Mouse (Mus musculus): Measurements from ENCODE around the gene Tut1. TPM values are rescaled to one million over a fixed set of nuclear protein-coding genes. Genes with fewer than 3 reads are reported as not detected.
A peak's percentile ranks its signal among the peaks of the same experiment; 100 is the strongest.

The Tut1 gene
- polyA plus RNA-seq, 1 experiment from 2014 or later = 20.4 TPM

GRCm38 (mm10) chr19:8940526-8941133, 13.0 kb upstream of the Tut1 start:
- Histone ChIP-seq H3K9ac (replicated peaks; ENCODE audit: low read depth, low read length) (peak overlapping the region; percentile 95; the same call in 1 of the 2 replicates), H3K27me3 (ENCODE audit: control insufficient read depth, insufficient read depth, low read length) (no peaks in the 10 kb centered on the region), H3K4me3 (ENCODE audit: low read depth, low read length) (peak overlapping the region; percentile 95), H3K9me3 (ENCODE audit: control insufficient read depth, low read length) (no peaks in the 10 kb centered on the region), H3K36me3 (ENCODE audit: control insufficient read depth, insufficient read depth, low read length) (peaks cover 7% of the 10 kb centered on the region), H3K4me2 (ENCODE audit: low read depth, low read length) (peak overlapping the region; percentile 65; the same call in 1 of the 2 replicates), H3K4me1 (ENCODE audit: control insufficient read depth, insufficient read depth, low read length) (peaks cover 20% of the 10 kb centered on the region), H3K27ac (ENCODE audit: low read depth, low read length) (no peak overlapping the region)
- ATAC-seq (ENCODE audit: low read depth) = no peak
- 75% methylated on average over 15 of the region's 15 CpGs for WGBS

DNA sequence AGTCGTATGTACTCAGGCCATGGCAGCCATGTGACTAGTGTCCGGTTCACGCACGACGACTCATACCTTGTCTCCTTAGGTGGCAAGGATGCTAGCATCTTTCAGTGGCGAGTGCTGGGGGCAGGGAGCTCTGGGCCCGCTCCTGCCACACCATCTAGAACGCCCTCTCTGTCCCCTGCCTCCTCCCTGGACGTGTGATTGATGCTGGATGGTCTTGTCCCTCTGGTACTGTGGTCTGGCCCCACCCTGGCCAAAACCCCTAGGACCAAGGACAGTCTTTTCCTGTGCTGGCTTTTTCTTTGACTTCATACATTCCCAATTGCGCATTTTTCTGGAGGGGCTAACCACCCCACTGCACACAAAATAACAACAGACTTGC, 12.5 kb upstream of the Tut1 start:
- WGBS = 16% methylated on average over 10 of the region's 10 CpGs
- Histone ChIP-seq H3K9me3 (ENCODE audit: control insufficient read depth, low read length) (no peaks in the 10 kb centered on the region), H3K4me1 (ENCODE audit: control insufficient read depth, insufficient read depth, low read length) (peaks cover 20% of the 10 kb centered on the region), H3K36me3 (ENCODE audit: control insufficient read depth, insufficient read depth, low read length) (peaks cover 12% of the 10 kb centered on the region), H3K9ac (replicated peaks; ENCODE audit: low read depth, low read length) (peak overlapping the region; percentile 95), H3K27me3 (ENCODE audit: control insufficient read depth, insufficient read depth, low read length) (no peaks in the 10 kb centered on the region), H3K27ac (ENCODE audit: low read depth, low read length) (peak overlapping the region; percentile 96), H3K4me2 (ENCODE audit: low read depth, low read length) (peak overlapping the region; percentile 65), H3K4me3 (ENCODE audit: low read depth, low read length) (peak overlapping the region; percentile 95)
- peak; percentile 31 for ATAC-seq (ENCODE audit: low read depth)

GRCm38 (mm10) chr19:8941515-8942217, 12.0 kb upstream of the Tut1 start, which contains the start of gene Mta2:
Gene Mta2, plus strand, starts transcription at chr19:8941875.
- peak; percentile 95 for ATAC-seq (ENCODE audit: low read depth)

DNA sequence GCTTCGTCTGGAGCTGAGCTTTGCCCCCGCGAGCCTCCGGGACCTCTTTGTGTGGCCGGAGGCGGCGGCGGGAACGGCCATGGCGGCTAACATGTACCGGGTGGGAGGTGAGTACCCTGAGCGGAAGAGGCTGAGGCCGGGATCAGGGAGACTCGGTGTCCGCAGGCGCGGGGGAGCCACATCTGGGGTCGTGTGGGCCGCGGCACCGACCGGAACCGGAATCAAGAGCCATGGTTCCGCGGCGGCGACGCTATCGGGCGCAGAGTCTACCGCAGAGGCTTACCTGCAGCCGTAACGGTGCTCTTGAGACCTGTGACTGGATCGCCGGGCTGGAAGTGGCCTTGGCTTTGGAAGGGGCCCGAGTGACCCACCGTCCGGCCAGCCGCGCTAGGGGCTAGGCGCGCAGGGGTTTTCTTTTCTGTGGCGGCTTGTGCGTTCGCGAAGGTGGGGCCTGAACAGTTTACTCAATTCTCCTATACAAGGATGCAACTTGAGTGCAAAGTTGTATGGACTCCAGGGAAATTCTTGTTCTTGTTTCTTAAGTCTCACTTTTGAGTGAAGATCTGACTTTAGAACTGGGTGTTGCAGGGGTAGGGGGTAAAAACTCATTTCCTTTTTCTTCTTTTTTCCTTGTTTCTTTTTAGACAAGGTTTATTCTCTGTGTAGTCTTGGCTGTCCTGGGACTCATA, 11.2 kb upstream of the Tut1 start:
- H3K27me3 ChIP-seq (ENCODE audit: control insufficient read depth, insufficient read depth, low read length) = no peaks in the 10 kb centered on the region
- WGBS = 0% methylated on average over 46 of the region's 46 CpGs
- H3K4me2 ChIP-seq (ENCODE audit: low read depth, low read length) = peak overlapping the region; percentile 65
- no peaks in the 10 kb centered on the region for H3K9me3 ChIP-seq (ENCODE audit: control insufficient read depth, low read length)
- peak overlapping the region; percentile 95 for H3K9ac ChIP-seq (replicated peaks; ENCODE audit: low read depth, low read length)
- H3K27ac ChIP-seq (ENCODE audit: low read depth, low read length) = peak overlapping the region; percentile 96
- peak overlapping the region; percentile 95 for H3K4me3 ChIP-seq (ENCODE audit: low read depth, low read length)
- peaks cover 20% of the 10 kb centered on the region for H3K4me1 ChIP-seq (ENCODE audit: control insufficient read depth, insufficient read depth, low read length)
- ATAC-seq (ENCODE audit: low read depth) = peak; percentile 73
- H3K36me3 ChIP-seq (ENCODE audit: control insufficient read depth, insufficient read depth, low read length) = peaks cover 24% of the 10 kb centered on the region

More at GRCm38 (mm10) chr19:8941515-8942217, 12.0 kb upstream of the Tut1 start, which contains the start of gene Mta2:
- H3K4me1 ChIP-seq (ENCODE audit: control insufficient read depth, insufficient read depth, low read length) = peaks cover 20% of the 10 kb centered on the region
- peaks cover 17% of the 10 kb centered on the region for H3K36me3 ChIP-seq (ENCODE audit: control insufficient read depth, insufficient read depth, low read length)
- H3K27me3 ChIP-seq (ENCODE audit: control insufficient read depth, insufficient read depth, low read length) = no peaks in the 10 kb centered on the region
- peak within 1 kb of the TSS; percentile 96 for H3K27ac ChIP-seq (ENCODE audit: low read depth, low read length)
- H3K4me3 ChIP-seq (ENCODE audit: low read depth, low read length) = peak within 1 kb of the TSS; percentile 95
- H3K9me3 ChIP-seq (ENCODE audit: control insufficient read depth, low read length) = no peaks in the 10 kb centered on the region
- WGBS = under 1% methylated on average over 64 of the region's 64 CpGs
- H3K9ac ChIP-seq (replicated peaks; ENCODE audit: low read depth, low read length) = peak within 1 kb of the TSS; percentile 95
- H3K4me2 ChIP-seq (ENCODE audit: low read depth, low read length) = peak within 1 kb of the TSS; percentile 65

DNA sequence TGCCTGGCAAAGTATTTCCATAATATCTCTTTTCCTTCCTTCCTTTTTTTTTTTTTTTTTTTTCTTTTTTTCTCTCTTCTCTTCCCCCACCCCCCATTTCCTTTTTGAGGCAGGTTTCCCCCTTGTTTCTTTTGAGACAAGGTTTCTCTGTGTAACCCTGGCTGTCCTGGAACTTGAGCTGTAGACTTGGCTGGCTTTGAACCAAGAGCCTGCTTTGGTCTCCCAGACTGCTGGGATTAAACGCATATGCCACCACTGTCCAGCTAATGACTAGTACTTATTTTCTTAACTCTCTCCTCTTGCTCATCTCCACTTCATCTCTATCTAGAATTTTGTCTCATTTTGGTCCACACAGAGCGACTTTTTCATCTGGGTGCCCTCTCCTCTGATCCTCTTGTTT, 10.6 kb upstream of the Tut1 start:
- no peak overlapping the region for H3K27ac ChIP-seq (ENCODE audit: low read depth, low read length)
- WGBS = 78% methylated on average over 2 of the region's 2 CpGs
- peak overlapping the region; percentile 95 for H3K4me3 ChIP-seq (ENCODE audit: low read depth, low read length)
- ATAC-seq (ENCODE audit: low read depth) = no peak
- peak overlapping the region; percentile 95; the same call in 1 of the 2 replicates for H3K9ac ChIP-seq (replicated peaks; ENCODE audit: low read depth, low read length)
- H3K4me2 ChIP-seq (ENCODE audit: low read depth, low read length) = peak overlapping the region; percentile 65
- H3K36me3 ChIP-seq (ENCODE audit: control insufficient read depth, insufficient read depth, low read length) = peaks cover 30% of the 10 kb centered on the region
- H3K9me3 ChIP-seq (ENCODE audit: control insufficient read depth, low read length) = no peaks in the 10 kb centered on the region
- no peaks in the 10 kb centered on the region for H3K27me3 ChIP-seq (ENCODE audit: control insufficient read depth, insufficient read depth, low read length)
- H3K4me1 ChIP-seq (ENCODE audit: control insufficient read depth, insufficient read depth, low read length) = peaks cover 20% of the 10 kb centered on the region

DNA sequence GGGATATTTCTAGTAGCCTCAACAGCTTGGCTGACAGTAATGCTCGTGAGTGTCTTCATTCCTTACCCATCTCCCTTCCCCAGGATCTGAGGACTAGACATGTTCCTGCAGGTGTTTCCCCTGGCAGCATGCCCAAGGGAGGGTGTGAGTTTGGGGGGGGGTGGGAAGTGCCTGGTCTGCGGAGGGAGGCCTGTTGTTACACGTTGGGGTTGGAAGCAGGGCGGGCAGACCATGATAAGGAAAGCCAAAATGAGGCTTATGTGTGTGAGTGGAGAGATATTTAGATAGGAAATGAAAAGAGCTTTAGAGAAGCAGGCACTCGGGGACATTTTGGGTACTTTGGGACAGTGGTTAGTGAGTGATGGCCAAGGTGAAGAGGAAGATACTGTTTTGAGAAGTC, 9.6 kb upstream of the Tut1 start:
- Histone ChIP-seq H3K9ac (replicated peaks; ENCODE audit: low read depth, low read length) (no peak overlapping the region), H3K9me3 (ENCODE audit: control insufficient read depth, low read length) (no peaks in the 10 kb centered on the region), H3K4me2 (ENCODE audit: low read depth, low read length) (peak overlapping the region; percentile 2; the same call in 1 of the 2 replicates), H3K4me1 (ENCODE audit: control insufficient read depth, insufficient read depth, low read length) (peaks cover 20% of the 10 kb centered on the region), H3K4me3 (ENCODE audit: low read depth, low read length) (no peak overlapping the region), H3K27ac (ENCODE audit: low read depth, low read length) (no peak overlapping the region), H3K36me3 (ENCODE audit: control insufficient read depth, insufficient read depth, low read length) (peaks cover 40% of the 10 kb centered on the region), H3K27me3 (ENCODE audit: control insufficient read depth, insufficient read depth, low read length) (no peaks in the 10 kb centered on the region)
- WGBS = 62% methylated on average over 5 of the region's 5 CpGs
- ATAC-seq (ENCODE audit: low read depth) = no peak

GRCm38 (mm10) chr19:8944750-8945149, 8.9 kb upstream of the Tut1 start:
- H3K36me3 ChIP-seq (ENCODE audit: control insufficient read depth, insufficient read depth, low read length) = peaks cover 43% of the 10 kb centered on the region
- peak overlapping the region; percentile 24 for H3K4me2 ChIP-seq (ENCODE audit: low read depth, low read length)
- no peak for ATAC-seq (ENCODE audit: low read depth)
- 33% methylated on average over 5 of the region's 5 CpGs for WGBS
- H3K27me3 ChIP-seq (ENCODE audit: control insufficient read depth, insufficient read depth, low read length) = no peaks in the 10 kb centered on the region
- no peak overlapping the region; the same call in 1 of the 2 replicates for H3K9ac ChIP-seq (replicated peaks; ENCODE audit: low read depth, low read length)
- no peaks in the 10 kb centered on the region for H3K9me3 ChIP-seq (ENCODE audit: control insufficient read depth, low read length)
- H3K4me1 ChIP-seq (ENCODE audit: control insufficient read depth, insufficient read depth, low read length) = peaks cover 20% of the 10 kb centered on the region
- H3K27ac ChIP-seq (ENCODE audit: low read depth, low read length) = no peak overlapping the region
- H3K4me3 ChIP-seq (ENCODE audit: low read depth, low read length) = no peak overlapping the region; the same call in 1 of the 2 replicates

DNA sequence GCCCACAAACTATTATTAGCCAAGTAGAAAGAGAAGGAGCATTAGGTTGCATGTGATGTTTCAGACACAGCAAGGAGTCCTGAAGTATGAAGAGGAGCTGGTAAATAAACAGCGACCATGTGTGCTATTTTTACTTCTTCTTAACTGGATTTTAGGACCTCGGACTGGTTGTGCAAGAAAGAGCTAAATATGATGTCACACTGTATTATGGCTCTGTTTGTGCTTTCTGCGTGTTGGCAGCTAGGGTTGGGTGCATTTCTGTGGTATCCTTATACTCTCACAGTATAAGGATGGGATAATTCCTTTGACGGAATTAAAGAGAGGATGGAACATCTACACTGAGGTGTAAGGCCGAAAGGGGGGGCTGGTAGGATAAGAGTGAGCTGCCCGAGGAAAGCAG, 8.4 kb upstream of the Tut1 start:
- Histone ChIP-seq H3K9me3 (ENCODE audit: control insufficient read depth, low read length) (no peaks in the 10 kb centered on the region), H3K4me3 (ENCODE audit: low read depth, low read length) (no peak overlapping the region; the same call in 1 of the 2 replicates), H3K4me1 (ENCODE audit: control insufficient read depth, insufficient read depth, low read length) (peaks cover 20% of the 10 kb centered on the region), H3K27me3 (ENCODE audit: control insufficient read depth, insufficient read depth, low read length) (no peaks in the 10 kb centered on the region), H3K4me2 (ENCODE audit: low read depth, low read length) (peak overlapping the region; percentile 24; the same call in 1 of the 2 replicates), H3K27ac (ENCODE audit: low read depth, low read length) (no peak overlapping the region), H3K36me3 (ENCODE audit: control insufficient read depth, insufficient read depth, low read length) (peaks cover 46% of the 10 kb centered on the region), H3K9ac (replicated peaks; ENCODE audit: low read depth, low read length) (no peak overlapping the region; the same call in 1 of the 2 replicates)
- no peak for ATAC-seq (ENCODE audit: low read depth)
- WGBS = 91% methylated on average over 6 of the region's 6 CpGs

Data from neural tube, embryonic 14.5 days (tissue).